Mouse (Mus musculus) cortical plate, adult 2 months (tissue): Measurements from ENCODE around the gene Edrf1.

ENCODE experiments used
- CTCF ChIP-seq: fragments of 200-500 bp; IDR thresholded peaks from 2 replicates; pipeline ENCODE4 v1.5.1; 2011; ENCODE audit warnings: mild to moderate bottlenecking, control low read depth, low read length; ENCODE audit not compliant: insufficient read depth; ENCODE audit errors: extremely low read depth
- POLR2A ChIP-seq: fragments of 200-500 bp; IDR thresholded peaks from 2 replicates; pipeline ENCODE4 v1.6.1; 2011; ENCODE audit warnings: mild to moderate bottlenecking, low read length, control low read depth; ENCODE audit not compliant: insufficient read depth; ENCODE audit errors: extremely low read depth

DNA sequence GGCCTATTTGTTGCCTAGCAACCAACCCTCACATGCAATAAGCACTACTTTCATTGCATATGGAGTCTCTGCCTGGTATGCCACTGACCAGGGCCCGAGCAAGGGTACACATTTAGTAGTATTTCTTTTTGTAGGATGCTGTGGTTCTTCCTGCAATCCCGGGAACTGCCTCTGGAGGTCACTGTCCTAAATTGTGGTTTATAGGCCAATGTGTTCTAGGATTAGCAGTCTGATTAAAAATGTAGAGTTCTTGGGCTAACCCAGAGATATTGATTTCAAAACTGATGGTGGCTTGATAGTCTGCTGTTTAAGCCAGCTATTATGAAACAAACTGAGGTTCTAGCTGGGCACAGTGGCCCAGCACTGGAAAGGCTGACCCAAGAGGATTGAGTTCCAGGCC, 4.9 kb upstream of the Edrf1 start:
- TF ChIP-seq POLR2A, result no peak
- TF ChIP-seq CTCF, result peak; percentile 41; the same call in 1 of the 2 replicates
